Mouse (Mus musculus) cortical plate, adult 2 months (tissue): Measurements from ENCODE around the gene Ubxn10.

Source experiments
- CTCF ChIP-seq: fragments of 200-500 bp; IDR thresholded peaks from 2 replicates; pipeline ENCODE4 v1.5.1; 2011; ENCODE audit warnings: mild to moderate bottlenecking, control low read depth, low read length; ENCODE audit not compliant: insufficient read depth; ENCODE audit errors: extremely low read depth
- POLR2A ChIP-seq: fragments of 200-500 bp; IDR thresholded peaks from 2 replicates; pipeline ENCODE4 v1.6.1; 2011; ENCODE audit warnings: mild to moderate bottlenecking, low read length, control low read depth; ENCODE audit not compliant: insufficient read depth; ENCODE audit errors: extremely low read depth

- TF ChIP-seq CTCF, result no peak
- TF ChIP-seq POLR2A, result no peak
Observed at GRCm38 (mm10) chr4:138777417-138778407, 40.7 kb upstream of the Ubxn10 start.
